Mouse (Mus musculus) central nervous system, embryonic 14 days (tissue): ENCODE data around the gene Krtap10-10. TPM values are rescaled to one million over a fixed set of nuclear protein-coding genes. Genes with fewer than 3 reads are reported as not detected.

Source experiments
- polyA plus RNA-seq: library from polyadenylated mRNA; depleted of rRNA; stranded (reverse); fragments of >200 nt; gene quantifications from 2 replicates; pipeline ENCODE4 v1.2.3, GENCODE M21; 2012; rRNA removed

Krtap10-10 gene
- not detected in 2 replicates for polyA plus RNA-seq

GRCm38 (mm10) chr10:77835647-77836046 lies at the start of gene Krtap10-10:
Gene Krtap10-10 (plus strand): TSS chr10:77835947.

GRCm38 (mm10) chr10:77787876-77788275 lies 47.9 kb upstream of the Krtap10-10 start, which contains the start of gene Gm7137:
Gene Gm7137 (minus strand): TSS chr10:77788200.

DNA sequence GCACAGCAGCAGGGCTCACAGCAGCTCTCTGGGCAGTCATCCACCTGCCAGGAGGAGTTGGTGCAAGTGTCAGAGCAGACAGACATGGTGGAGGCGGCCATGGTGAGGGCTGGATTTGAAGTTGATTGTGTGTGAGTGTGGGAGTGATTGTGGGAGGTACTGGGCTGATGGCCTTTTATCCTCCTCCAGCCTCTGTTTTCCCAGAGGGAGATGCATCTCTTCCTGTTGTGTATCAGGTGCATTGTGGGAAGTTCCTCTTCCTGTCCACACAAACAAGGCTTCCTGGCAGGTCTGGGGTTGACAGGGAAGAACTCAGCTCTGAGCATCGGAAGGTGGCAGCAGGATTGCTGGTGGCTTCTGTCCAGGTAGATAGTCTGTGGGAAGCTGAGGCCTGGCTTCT lies 40.8 kb upstream of the Krtap10-10 start, which contains the start of gene Gm9639:
TSS of gene Gm9639 (minus strand) at position 101 of the 400 bp plus-strand sequence.

GRCm38 (mm10) chr10:77798921-77799508 lies 36.7 kb upstream of the Krtap10-10 start, which contains the start of gene Gm19668:
Gene Gm19668 (minus strand): TSS chr10:77799133.

DNA sequence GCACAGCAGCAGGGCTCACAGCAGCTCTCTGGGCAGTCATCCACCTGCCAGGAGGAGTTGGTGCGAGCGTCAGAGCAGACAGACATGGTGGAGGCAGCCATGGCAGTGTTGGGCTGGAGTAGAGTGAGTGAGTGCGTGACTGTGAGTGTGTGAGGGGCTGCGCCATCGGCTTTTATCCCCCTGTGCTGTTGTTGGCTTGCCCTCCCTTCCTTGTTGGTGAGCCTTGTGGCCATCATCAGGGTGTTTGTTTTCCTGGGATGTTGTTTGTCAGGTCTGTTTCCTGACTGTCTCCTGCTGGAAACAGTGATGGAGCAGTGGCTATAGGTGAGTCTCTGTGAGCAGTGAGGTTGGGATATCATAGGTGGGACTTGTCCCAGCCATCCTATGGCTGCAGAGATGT lies 24.0 kb upstream of the Krtap10-10 start, which contains the start of gene Gm9507:
TSS of gene Gm9507 (minus strand) at position 101 of the 400 bp plus-strand sequence.

GRCm38 (mm10) chr10:77814382-77814781 lies 21.4 kb upstream of the Krtap10-10 start, which contains the start of gene Gm2696:
Gene Gm2696 (plus strand): TSS chr10:77814682.

GRCm38 (mm10) chr10:77826951-77827350 lies 8.8 kb upstream of the Krtap10-10 start, which contains the start of gene Krtap10-4:
Gene Krtap10-4 (minus strand): TSS chr10:77827095.

GRCm38 (mm10) chr10:77846503-77846902 lies 10.8 kb downstream of the Krtap10-10 start, which contains the start of gene Gm36176:
Gene Gm36176 (plus strand): TSS chr10:77846803.

DNA sequence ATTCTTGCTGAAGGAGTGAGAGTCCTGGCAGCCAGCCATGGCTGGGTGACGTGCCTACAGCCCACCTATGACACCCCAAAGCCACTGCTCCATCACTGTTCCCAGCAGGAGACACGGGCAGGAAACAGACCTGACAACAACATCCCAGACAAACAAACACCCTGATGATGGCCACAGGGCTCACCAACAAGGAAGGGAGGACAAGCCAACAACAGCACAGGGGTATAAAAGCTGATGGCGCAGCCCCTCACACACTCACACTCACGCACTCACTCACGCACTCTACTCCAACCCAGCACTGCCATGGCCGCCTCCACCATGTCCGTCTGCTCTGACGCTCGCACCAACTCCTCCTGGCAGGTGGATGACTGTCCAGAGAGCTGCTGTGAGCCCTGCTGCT lies 16.8 kb downstream of the Krtap10-10 start, which contains the start of gene Gm10318:
TSS of gene Gm10318 (plus strand) at position 301 of the 400 bp plus-strand sequence.

GRCm38 (mm10) chr10:77861675-77862074 lies 25.9 kb downstream of the Krtap10-10 start, which contains the start of gene Gm3285:
Gene Gm3285 (plus strand): TSS chr10:77861975.

Other genes starting within 250 kb of the Krtap10-10 start
- gene Sumo3, start 229.8 kb upstream of the Krtap10-10 start, polyA plus RNA-seq: 396 and 401 TPM in 2 replicates
- 97.1 and 120 TPM in 2 replicates for gene Gm49325, start 229.8 kb upstream of the Krtap10-10 start, polyA plus RNA-seq
- gene Ube2g2, start 213.7 kb upstream of the Krtap10-10 start, polyA plus RNA-seq: 63.3 and 68.8 TPM in 2 replicates
- 0.48 and 1.0 TPM in 2 replicates for gene Tspear, start 149.4 kb upstream of the Krtap10-10 start, polyA plus RNA-seq
- not detected in 2 replicates for gene Gm19402, start 145.2 kb upstream of the Krtap10-10 start, polyA plus RNA-seq
- gene Gm9508, start 138.7 kb upstream of the Krtap10-10 start, polyA plus RNA-seq: not detected in 2 replicates
- not detected in 2 replicates for gene Gm10272, start 129.3 kb upstream of the Krtap10-10 start, polyA plus RNA-seq
- not detected in 2 replicates for gene Gm10024, start 124.5 kb upstream of the Krtap10-10 start, polyA plus RNA-seq
- gene Gm10142, start 120.1 kb upstream of the Krtap10-10 start, polyA plus RNA-seq: not detected in 2 replicates
- not detected in 2 replicates for gene Krtap12-1, start 115.3 kb upstream of the Krtap10-10 start, polyA plus RNA-seq
- gene Gm10100, start 109.5 kb upstream of the Krtap10-10 start, polyA plus RNA-seq: not detected in 2 replicates
- gene Gm18596, start 93.3 kb upstream of the Krtap10-10 start, polyA plus RNA-seq: not detected in 2 replicates
- not detected in 2 replicates for gene Gm9736, start 84.6 kb upstream of the Krtap10-10 start, polyA plus RNA-seq
- not detected in 2 replicates for gene Gm3233, start 76.3 kb upstream of the Krtap10-10 start, polyA plus RNA-seq
- not detected in 2 replicates for gene Gm3238, start 64.6 kb upstream of the Krtap10-10 start, polyA plus RNA-seq
- not detected in 2 replicates for gene Gm7138, start 59.0 kb upstream of the Krtap10-10 start, polyA plus RNA-seq
- not detected in 2 replicates for gene Gm3250, start 53.4 kb upstream of the Krtap10-10 start, polyA plus RNA-seq
- not detected in 2 replicates for gene Gm7137, start 47.7 kb upstream of the Krtap10-10 start, polyA plus RNA-seq
- not detected in 2 replicates for gene Gm9639, start 40.9 kb upstream of the Krtap10-10 start, polyA plus RNA-seq
- gene Gm19668, start 36.8 kb upstream of the Krtap10-10 start, polyA plus RNA-seq: not detected in 2 replicates
- gene Gm9507, start 24.1 kb upstream of the Krtap10-10 start, polyA plus RNA-seq: not detected in 2 replicates
- not detected in 2 replicates for gene Gm2696, start 21.3 kb upstream of the Krtap10-10 start, polyA plus RNA-seq
- gene Krtap10-4, start 8.9 kb upstream of the Krtap10-10 start, polyA plus RNA-seq: not detected in 2 replicates
- not detected in 2 replicates for gene Gm36176, start 10.9 kb downstream of the Krtap10-10 start, polyA plus RNA-seq
- gene Gm10318, start 16.9 kb downstream of the Krtap10-10 start, polyA plus RNA-seq: not detected in 2 replicates
- gene Gm3285, start 26.0 kb downstream of the Krtap10-10 start, polyA plus RNA-seq: not detected in 2 replicates
- gene Lrrc3, start 66.6 kb downstream of the Krtap10-10 start, polyA plus RNA-seq: 7.8 and 8.8 TPM in 2 replicates
- 5.5 and 5.7 TPM in 2 replicates for gene Trpm2, start 134.6 kb downstream of the Krtap10-10 start, polyA plus RNA-seq
- gene 1810043G02Rik, start 142.6 kb downstream of the Krtap10-10 start, polyA plus RNA-seq: 56.4 and 61.4 TPM in 2 replicates
- 127 and 130 TPM in 2 replicates for gene Pfkl, start 174.1 kb downstream of the Krtap10-10 start, polyA plus RNA-seq
- gene Dnmt3l, start 206.0 kb downstream of the Krtap10-10 start, polyA plus RNA-seq: 0.10 TPM in 1 of 2 replicates, not detected in the other
- gene Aire, start 207.7 kb downstream of the Krtap10-10 start, polyA plus RNA-seq: 0.57 and 0.96 TPM in 2 replicates
- 1.2 and 2.1 TPM in 2 replicates for gene Icosl, start 233.4 kb downstream of the Krtap10-10 start, polyA plus RNA-seq